Mouse (Mus musculus) gastrocnemius, postnatal 36 days (tissue): ENCODE results near the gene Oas1a. TPM values are rescaled to one million over a fixed set of nuclear protein-coding genes. Genes with fewer than 3 reads are reported as not detected.
"Not testable (repeated sequence)": the region's sequence is repeated elsewhere in the genome, so short reads cannot be mapped to it uniquely, and the experiment has no call there.

Experiments used
- DNase-seq, 2 experiments: peaks; one replicate each; pipeline ENCODE4 v3.0.0; 2022
- intact Hi-C: fragments of 180-260 bp; cut with DNase I; formaldehyde crosslinking; loops from one replicate; pipeline ENCODE4 v1.15.1; 2025
- total RNA-seq, 2 experiments: library from RNA; stranded (reverse); gene quantifications; 2 replicates each; pipeline ENCODE4 v1.2.3; 2021

Oas1a gene
- total RNA-seq, 2 experiments from 2014 or later = 0.13 TPM; not detected in 1

DNA sequence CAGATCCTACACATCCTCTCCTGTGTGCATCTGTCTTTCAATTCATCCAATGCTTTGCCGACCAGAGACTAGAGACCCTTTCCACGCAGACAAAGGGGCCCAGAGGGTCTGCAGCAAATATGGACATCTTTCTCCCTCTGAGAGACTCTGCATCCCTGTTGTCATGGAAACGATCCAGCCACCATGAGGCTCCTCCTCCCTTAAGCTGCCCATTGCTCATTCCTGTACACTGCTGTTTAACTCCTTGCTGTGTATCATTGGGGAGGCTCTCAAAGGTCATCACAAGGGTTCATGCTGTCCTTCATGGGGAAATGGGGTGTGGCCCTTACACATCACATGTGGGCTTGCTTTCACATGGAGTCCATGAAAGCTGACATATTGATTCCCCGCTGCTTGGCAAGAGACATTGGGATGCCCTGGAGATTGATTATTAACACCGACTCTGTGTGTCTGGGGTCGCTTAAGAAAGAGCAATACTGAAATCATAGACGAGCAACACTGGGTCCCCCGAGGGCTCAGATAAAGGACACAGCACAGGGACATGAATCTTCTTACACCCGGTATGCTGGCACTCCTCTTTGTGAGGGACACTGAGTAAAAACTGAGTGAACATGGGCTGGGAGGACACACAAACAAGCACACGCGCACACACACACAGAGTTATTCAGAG is 12.0 kb downstream of the Oas1a start:
- no peak for DNase-seq
- intact Hi-C loops = no loop called here

DNA sequence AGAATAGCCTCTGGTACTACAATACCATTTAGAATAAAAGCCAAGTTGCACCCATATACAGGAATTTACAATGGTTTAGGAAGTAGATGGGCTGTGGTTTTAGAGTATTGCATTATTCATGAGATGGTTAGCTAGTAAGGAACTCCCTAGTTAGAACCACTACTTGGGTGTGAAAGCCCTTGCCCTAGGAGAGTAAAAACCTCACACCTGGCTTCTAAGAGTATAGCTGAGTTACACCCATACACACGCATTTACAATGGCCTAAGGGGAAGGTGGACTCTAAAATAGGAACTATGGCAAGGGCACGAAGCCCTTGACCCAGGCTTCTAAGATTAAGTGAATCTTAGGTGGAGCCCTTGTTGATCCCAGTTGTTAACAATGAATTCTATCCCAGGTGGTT is 12.6 kb downstream of the Oas1a start:
- DNase-seq, intact Hi-C loops: not testable (repeated sequence)

DNA sequence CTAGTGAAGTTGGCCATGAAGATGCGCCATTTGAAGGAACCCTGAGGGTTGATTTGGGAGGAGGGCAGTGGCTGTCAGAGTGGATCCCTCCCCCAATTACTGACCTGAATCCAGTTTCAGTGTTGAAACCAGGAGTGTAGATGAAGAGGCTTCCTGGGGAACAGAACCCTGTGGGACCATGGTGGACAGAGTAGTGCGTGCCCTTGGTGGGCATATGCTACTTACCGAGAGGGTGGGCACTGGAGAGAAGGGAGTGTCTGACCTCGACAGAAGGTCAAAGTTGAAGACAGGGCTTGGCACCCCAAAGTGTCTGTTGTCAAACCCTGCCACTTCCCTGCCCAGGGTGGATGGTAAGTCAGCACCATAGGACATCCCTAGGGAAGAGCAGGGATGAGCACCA is 13.5 kb downstream of the Oas1a start:
- DNase-seq, intact Hi-C loops: not testable (repeated sequence)

DNA sequence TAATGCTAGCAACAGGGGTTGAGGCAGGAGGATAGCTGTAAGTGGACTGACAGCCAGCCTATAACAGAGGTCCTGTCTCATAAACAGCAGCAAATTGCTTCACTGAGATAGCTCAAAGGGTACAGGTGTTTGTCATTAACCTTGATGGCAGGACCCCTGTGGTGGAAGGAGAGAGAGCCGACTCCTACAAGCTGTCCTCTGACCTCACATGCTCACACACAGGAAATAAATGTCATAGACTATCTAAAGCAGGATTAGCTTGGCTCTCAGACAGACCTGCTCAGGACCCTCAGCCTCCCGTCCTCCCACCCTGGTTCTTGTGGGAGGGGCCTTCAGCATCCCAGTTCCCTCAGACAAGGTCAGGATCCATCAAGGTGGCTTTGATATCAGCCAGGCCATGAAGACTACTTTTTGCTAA is 15.1 kb downstream of the Oas1a start:
- no peak for DNase-seq
- intact Hi-C loops = no loop called here

DNA sequence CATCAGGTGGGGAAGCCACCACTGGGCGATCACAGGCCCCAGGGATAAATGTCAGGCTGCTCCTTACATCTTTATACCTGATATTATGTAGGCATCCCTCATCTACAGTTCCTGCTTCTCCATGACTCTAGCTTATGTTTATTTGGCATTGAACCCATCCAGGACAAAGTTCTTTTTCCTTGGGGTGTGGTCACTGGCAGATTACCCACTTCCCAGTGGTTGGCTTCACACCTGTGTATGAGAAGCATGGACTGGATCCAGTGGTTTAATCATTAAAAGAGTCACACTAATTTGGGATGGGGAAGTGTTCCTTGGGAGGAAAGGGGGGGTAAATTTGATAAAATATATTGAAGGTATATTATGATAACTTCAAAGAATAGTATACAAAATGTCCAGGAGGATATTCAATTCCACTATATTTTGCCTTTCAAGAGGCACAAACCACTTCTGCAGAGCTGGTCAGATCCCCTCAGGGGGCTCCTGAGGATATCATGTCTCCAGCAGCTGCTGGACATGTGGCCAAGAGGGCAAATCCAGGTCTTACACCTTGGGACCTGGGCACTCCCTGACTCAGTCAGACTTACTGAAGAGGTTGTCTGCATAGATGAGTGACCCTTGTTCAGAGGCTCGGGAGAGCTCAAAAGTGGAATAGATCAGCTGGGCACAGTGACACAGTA is 15.6 kb downstream of the Oas1a start:
- DNase-seq, intact Hi-C loops: not testable (repeated sequence)

DNA sequence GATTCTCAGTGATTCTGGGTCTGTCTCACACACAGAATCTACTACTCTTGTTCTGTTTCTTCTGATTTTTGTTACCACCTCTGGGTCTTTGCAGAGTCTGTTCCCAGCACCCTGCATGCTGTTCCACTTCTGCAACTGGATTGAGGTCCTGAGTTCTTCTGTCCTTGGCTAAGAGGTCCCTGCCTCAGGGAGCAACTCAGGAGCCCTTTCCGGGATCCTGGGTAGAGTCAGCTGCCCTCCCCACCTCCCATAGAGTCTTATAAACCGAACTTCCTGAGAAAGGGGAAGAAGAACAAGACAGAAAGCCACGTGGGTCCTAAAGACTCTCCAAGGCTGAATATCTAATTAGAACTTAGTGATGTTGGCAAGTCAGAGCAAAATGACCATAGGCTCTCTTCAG is 16.3 kb downstream of the Oas1a start:
- intact Hi-C loops = no loop called here
- DNase-seq = no peak

DNA sequence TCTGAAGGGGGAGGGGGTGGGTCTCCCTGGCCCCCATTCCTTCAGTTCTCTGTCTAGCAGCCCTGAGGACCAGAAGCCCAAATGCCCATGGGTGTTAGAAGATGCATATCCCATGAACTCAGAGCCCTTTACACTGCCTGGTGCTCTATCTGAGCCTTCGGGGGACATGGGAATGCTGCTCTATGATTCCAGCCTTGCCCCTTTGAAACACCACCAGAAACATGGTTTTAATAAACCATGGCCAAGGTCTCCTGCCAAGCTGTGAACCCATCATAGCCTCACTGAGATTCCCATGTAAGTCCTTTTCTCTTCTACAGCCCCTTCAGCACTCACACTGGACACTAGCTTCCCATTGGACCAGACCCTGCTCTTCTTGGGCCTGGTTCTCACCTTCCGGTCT is 17.3 kb downstream of the Oas1a start:
- no peak for DNase-seq
- intact Hi-C loops = no loop called here

DNA sequence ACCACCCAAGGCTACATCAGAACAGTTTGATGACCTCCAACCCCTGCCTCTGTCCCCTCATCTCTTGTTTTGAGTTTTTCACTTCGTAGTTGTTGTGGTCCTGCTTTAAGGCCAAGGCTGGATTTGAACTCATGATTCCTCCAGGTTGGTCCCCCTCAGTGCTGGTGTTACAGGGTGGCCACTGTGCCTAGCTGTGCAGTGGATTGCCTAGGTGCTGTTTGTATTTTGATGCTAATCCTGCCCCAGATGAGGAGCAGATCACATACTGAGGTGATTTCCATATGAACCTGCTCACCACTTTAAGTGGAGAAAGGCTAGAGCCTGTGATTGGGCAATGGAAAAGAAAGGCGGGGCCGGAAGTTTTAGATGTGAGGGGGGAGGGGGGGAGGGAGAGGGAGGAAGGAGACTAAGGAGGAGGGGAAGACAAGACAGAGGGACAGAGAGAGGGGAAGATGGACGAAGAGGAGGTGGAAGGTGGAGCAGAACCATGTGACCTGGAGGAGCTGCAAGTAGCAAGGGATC is 19.0 kb downstream of the Oas1a start:
- DNase-seq, intact Hi-C loops: not testable (repeated sequence)

DNA sequence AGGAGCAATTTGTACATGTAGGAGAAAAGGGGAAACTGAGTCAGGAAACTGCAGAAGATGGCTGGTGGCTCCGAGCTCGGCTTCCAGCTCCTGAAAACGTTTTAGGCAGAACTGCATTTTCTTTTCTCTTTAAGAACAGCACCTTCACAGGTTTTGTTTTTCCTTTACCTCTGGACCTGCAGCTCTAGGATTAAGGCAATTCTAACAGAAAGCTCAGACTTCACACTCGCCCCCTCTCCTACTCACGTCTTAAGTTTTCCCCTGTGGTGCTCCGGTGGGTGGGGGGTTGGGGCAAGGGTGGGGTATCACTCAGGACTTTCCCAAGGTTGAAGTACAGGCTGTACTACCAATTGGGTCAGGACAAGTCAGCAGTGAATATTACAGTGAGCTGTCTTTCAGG is 19.5 kb downstream of the Oas1a start:
- intact Hi-C loops = no loop called here
- DNase-seq = no peak

DNA sequence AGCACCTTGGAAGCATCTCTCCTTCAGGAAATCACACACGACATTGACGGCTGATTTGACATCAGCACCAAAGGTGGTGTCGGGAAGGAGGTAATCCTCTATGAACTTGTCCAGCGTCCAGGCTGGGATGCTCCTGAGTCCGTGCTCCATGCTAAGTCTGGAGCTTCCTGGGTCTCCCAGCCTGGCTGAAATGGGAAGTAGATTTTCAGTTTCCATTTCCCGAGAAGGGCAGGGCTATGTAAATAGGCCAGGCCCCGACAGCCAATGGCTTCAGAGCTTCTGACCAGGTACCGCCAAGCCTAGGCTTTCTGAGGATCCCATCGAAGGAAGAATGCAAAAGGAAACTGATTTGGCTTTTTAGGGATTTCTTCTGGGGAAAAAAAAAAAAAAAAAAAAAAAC is 19.9 kb downstream of the Oas1a start, which contains the start of gene Oas1g:
Gene Oas1g, minus strand, starts transcription at position 201 of the 400 bp plus-strand sequence.
- DNase-seq, intact Hi-C loops: not testable (repeated sequence)

DNA sequence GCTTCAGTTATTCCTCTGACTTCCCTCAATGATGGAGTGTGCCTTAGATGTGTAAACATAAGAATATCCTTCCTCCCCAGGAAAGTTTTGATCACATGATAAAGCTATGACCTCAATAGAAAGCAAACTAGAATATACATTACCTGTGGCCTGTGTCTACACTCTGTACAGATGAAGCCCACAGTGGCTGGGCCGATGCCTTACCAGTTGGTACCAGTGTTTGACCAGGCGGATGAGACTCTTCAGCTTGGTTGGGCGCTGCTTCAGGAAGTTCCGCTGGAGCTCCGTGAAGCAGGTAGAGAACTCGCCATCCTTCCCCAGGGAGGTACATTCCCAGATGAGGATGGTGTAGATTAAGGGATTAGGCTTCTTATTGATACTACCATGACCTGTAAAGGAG is 25.6 kb downstream of the Oas1a start:
- intact Hi-C loops, DNase-seq: not testable (repeated sequence)

DNA sequence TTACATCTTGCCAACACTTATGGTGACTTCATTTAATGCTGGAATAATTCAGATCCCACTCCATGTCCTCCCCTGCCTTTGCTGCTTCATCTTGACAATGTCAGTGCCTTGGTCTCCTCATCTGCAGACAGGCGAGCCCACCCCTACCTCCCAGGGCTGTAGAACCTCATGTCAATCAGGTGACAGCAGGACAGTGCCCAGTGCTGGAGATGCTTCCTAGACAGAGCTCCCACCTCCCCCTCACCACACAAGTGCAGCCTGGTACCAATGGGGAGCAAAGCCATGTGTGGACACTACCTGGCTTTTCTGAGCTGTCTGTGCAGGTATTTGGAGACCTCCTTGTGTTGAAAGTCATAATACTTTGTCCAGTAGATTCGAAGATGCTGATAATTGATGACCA is 28.5 kb downstream of the Oas1a start:
- intact Hi-C loops, DNase-seq: not testable (repeated sequence)

DNA sequence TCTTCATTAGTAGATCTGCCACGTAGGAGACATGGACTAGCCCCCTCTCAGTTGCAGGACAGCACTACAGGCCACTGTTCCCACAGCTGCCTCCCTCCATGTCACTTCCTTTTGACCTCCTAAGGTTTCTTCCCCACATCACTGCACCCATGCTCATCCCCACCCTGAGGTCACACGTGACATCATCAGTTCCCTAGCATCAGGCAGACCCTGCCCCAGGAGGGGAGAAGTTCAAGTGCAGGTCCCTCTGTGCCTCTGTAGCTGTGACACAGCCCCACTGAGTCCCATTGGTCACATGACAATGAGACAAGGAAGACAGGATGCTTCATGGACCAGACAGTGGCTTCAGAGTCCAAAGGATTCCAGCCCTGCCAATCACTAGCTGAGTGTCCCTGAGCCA is 29.9 kb downstream of the Oas1a start:
- not testable (repeated sequence) for DNase-seq
- intact Hi-C loops = loop anchor here (2.0 kb wide), 1 partner anchor 21 kb away; no protein-coding TSS in a partner anchor

DNA sequence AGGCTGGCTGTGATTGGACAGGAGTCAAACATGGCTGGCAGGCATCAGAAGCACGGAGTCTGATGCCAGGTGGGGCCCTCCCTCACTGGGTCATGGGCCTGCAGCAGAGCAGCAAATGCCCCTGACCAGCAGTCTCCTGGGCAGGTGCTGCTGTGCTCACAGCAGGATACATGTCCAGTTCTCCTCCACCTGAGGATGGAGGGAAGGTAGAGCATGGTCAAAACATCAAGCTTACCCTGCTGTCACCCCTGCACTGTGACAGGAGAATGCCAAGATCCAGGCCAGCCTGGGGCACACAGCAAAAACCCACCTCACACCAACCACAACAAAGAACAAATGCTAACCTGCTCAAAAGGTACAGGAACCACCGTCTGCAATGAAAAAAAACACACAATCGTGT is 30.5 kb downstream of the Oas1a start:
- intact Hi-C loops = loop anchor here (2.0 kb wide), 1 partner anchor 22 kb away; no protein-coding TSS in a partner anchor
- not testable (repeated sequence) for DNase-seq

DNA sequence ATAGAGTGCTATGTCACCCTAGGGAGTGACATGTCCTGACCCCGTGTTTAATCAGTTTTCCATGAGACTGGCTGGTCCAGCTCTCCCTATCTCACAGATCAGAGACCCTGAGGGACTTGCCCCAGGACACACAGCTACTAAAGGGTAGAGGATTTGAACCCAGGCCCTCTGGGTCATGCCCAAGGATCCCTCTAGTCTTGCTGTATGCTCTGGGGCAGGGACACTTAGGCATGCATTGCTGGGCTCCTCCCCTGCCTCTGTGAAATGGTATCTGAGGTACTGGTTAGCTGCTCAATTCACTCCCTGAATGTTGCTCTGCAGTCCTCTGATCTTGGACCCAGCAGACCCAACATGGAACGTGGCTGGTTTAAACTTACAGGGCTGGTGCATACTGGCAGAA is 35.9 kb downstream of the Oas1a start:
- intact Hi-C loops = no loop called here
- no peak for DNase-seq

DNA sequence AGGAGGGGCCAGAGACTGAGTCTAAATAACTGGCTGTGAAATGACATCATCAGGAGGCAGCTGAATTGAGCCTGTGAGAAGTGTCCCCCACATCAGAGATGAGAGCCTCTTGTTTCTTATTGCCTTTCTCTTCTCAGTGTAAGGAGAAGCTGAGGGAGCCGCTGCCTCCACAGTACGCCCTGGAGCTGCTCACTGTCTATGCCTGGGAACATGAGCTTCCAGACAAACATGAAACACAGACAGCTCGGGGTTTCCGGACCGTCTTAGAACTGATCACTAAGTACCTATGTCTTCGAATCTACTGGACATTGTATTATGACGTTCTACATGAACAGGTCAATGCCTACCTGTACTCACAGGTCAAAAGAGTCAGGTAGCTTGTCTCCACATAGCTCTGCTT is 36.5 kb downstream of the Oas1a start:
- intact Hi-C loops = no loop called here
- DNase-seq = no peak

DNA sequence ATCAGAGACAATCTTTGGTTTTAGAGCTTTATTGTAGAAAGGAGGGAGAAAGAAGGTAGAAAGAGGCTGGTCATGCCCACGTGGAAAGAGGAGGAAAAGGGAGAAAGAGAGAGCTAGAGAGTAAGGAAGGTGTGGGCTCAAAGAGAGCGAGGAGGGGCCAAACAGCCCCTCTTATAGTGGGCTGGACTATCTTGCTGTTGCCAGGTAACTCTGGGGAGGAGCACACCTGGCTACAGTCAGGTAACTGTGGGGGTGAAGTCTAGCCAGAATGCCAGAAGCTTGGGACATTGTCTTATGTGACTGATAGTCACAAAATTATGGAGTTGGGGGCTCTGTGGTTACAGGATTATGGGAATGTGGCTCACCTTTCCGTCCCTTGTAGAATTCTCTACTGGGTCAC is 37.2 kb downstream of the Oas1a start:
- DNase-seq = no peak
- intact Hi-C loops = no loop called here

DNA sequence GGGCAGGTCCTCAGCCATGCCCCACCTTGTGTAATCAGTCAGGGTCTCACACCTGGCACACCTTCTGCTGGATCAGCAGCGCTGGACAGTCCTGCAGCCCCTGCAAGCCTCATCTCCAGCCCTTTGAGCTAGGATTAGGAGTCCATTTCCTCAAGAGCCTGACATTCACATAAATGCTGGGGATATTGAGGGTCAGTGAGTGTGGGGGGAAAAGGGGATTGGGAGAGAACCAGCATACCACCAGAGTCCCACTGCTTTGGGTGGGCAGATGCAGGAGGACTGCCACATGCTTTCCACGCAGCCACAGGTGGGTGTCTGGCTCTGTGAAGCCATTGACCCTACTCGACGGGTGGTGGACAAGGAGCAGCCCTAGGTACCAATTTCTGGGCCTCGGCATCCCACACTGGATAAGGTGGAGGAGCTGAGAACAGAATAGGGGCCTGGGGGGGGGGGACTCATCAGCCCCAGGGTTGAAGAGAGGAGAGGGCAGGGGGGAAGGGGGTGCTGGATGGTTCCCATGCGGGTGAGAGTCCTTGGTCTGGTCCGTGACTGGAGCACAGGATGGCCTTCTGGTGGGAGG is 37.8 kb downstream of the Oas1a start:
- intact Hi-C loops = no loop called here
- no peak for DNase-seq

DNA sequence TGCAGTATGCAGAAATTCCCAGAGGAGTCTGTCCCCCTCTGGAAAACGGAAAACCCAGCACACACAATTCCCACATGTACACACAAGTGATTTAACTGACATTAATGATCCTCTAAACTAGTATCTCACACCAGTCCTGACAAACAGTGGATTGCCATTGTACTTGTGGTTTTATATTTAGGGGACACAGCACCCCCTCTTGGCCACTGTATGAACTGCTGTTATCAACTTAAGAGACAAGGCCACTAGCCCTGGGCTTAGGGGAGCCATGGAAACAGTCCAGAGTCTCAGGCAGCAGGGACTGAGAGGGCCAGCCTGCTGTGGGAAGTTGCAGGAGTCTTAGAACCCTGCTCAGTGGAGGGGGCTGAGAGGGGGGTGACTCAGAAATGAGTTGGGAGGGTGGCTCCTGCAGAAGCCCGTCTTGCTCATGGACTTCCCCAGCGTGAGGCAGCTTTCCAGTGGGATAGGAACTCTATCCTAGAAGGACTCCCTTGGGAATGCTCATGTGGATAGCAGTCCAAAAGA is 41.9 kb downstream of the Oas1a start:
- intact Hi-C loops = no loop called here
- DNase-seq = no peak

DNA sequence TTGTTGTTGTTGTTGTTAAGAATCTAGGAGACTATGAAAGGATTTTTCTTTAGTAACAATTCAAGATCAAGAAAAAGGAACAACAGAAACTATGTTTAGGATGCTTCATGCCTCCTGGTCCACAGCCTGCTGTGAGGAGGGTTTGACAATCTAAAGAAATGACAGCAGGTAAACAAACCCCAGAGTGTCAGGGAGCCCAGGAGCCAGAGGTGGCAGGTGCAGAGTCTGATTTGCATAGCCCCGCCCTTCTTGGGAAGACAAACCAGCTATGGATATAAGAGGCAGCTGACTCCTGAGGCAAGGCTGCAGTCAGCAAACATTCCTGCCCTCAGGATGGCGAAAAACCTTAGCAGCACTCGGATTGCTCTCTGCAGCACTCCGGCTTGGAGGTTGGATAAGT is 46.2 kb downstream of the Oas1a start, which contains the start of gene Oas1h:
Gene Oas1h, plus strand, starts transcription at position 301 of the 400 bp plus-strand sequence.
- intact Hi-C loops = no loop called here

DNA sequence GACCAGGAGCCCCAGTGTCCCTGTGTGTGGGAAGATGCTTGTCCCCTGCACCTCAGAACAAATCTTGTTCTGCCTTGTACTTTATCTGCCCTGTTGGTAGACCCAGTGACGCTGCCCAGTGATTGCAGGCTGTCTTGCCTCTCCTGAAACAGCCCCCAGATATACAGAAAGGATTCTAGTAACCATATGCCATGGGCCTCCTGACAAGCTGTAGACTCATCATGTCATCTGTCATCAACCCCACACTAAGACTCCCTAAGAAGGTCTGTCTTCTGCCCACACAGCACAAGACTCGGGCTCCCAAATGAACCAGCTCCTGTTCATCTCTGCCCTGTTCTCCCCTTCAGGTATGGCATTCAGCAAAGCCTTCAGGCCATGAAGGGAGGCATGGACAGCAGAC is 48.1 kb downstream of the Oas1a start:
- DNase-seq = no peak
- intact Hi-C loops = no loop called here

More for the DNA sequence above, 46.2 kb downstream of the Oas1a start, which contains the start of gene Oas1h:
- DNase-seq = no peak
